Mouse (Mus musculus): ENCODE measurements around the gene Mark3. TPM values are rescaled to one million over a fixed set of nuclear protein-coding genes. Genes with fewer than 3 reads are reported as not detected.

The Mark3 gene
- polyA plus RNA-seq, 1 experiment from 2014 or later = 51.0 TPM

GRCm38 (mm10) chr12:111687350-111688068 is 113.2 kb downstream of the Mark3 start:
- H3K9ac ChIP-seq = peak overlapping the region; percentile 60
- peak overlapping the region; percentile 19; the same call in 1 of the 2 replicates for H3K4me2 ChIP-seq
- H3K4me1 ChIP-seq (replicated peaks) = peaks cover 67% of the 10 kb centered on the region
- no peak overlapping the region for H3K4me3 ChIP-seq
- H3K9me3 ChIP-seq (replicated peaks) = no peaks in the 10 kb centered on the region
- peak overlapping the region; percentile 91 for H3K27ac ChIP-seq (ENCODE audit: poor library complexity, severe bottlenecking)
- peak; percentile 56; the same call in 1 of the 2 replicates for ATAC-seq (ENCODE audit: insufficient number of reproducible peaks, low FRiP score)
- 0 out of 2 replicates have a peak, but pooled peaks cover 4% of the 10 kb centered on the region for H3K36me3 ChIP-seq
- H3K27me3 ChIP-seq (replicated peaks) = no peaks in the 10 kb centered on the region
- WGBS = 24% methylated on average over 14 of the region's 14 CpGs

- peak overlapping the region; percentile 19; the same call in 1 of the 2 replicates for H3K4me2 ChIP-seq
- H3K4me3 ChIP-seq = no peak overlapping the region
- H3K4me1 ChIP-seq (replicated peaks) = peaks cover 67% of the 10 kb centered on the region
- H3K27ac ChIP-seq (ENCODE audit: poor library complexity, severe bottlenecking) = peak overlapping the region; percentile 91
- no peaks in the 10 kb centered on the region for H3K27me3 ChIP-seq (replicated peaks)
- 0 out of 2 replicates have a peak, but pooled peaks cover 4% of the 10 kb centered on the region for H3K36me3 ChIP-seq
- peak overlapping the region; percentile 60; the same call in 1 of the 2 replicates for H3K9ac ChIP-seq
- no peak for ATAC-seq (ENCODE audit: insufficient number of reproducible peaks, low FRiP score)
- no peaks in the 10 kb centered on the region for H3K9me3 ChIP-seq (replicated peaks)
- 19% methylated on average over 2 of the region's 2 CpGs for WGBS
These were observed 113.7 kb downstream of the Mark3 start for GRCm38 (mm10) chr12:111688069-111688428.

GRCm38 (mm10) chr12:111689426-111689825 is 115.1 kb downstream of the Mark3 start:
- H3K27me3 ChIP-seq (replicated peaks) = no peaks in the 10 kb centered on the region
- H3K4me3 ChIP-seq = no peak overlapping the region
- H3K27ac ChIP-seq (ENCODE audit: poor library complexity, severe bottlenecking) = no peak overlapping the region
- no peaks in the 10 kb centered on the region for H3K9me3 ChIP-seq (replicated peaks)
- ATAC-seq (ENCODE audit: insufficient number of reproducible peaks, low FRiP score) = no peak
- no peak overlapping the region for H3K9ac ChIP-seq
- H3K4me2 ChIP-seq = no peak overlapping the region
- 68% methylated on average over 11 of the region's 11 CpGs for WGBS
- peaks cover 69% of the 10 kb centered on the region for H3K4me1 ChIP-seq (replicated peaks)
- no peaks in the 10 kb centered on the region for H3K36me3 ChIP-seq

DNA sequence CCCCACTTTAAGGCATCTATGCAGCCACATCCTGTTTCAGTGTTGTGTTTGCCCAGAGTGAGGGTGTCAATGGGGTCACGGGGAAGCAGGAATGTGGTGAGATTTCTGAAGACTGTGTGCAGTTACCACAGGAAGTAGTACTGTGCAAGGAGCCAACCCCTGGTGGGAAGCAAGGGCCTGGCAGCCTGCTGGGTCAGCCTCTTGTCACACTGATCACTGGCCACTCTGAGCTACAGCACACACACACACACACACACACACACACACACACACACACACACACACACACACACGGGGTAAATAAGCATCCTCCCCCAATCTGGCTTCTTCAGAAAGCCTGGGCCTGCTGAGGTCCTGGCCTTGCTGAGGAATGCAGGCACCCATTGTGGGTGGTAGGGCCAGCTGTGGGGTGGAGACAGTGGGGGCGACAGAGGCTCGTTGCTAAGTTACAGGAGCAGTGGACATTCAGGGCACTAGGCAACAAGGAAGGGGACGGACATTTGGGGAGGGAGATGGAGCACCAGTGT is 117.1 kb downstream of the Mark3 start:
- H3K4me1 ChIP-seq (replicated peaks) = peaks cover 81% of the 10 kb centered on the region

GRCm38 (mm10) chr12:111692899-111693298 is 118.6 kb downstream of the Mark3 start:
- Histone ChIP-seq H3K36me3 (no peaks in the 10 kb centered on the region), H3K27ac (ENCODE audit: poor library complexity, severe bottlenecking) (no peak overlapping the region), H3K9ac (no peak overlapping the region), H3K4me2 (no peak overlapping the region), H3K4me3 (no peak overlapping the region), H3K4me1 (replicated peaks) (peaks cover 70% of the 10 kb centered on the region), H3K9me3 (replicated peaks) (no peaks in the 10 kb centered on the region), H3K27me3 (replicated peaks) (no peaks in the 10 kb centered on the region)
- ATAC-seq (ENCODE audit: insufficient number of reproducible peaks, low FRiP score) = no peak
- 83% methylated on average over 5 of the region's 5 CpGs for WGBS

More for the DNA sequence above, 117.1 kb downstream of the Mark3 start:
- no peaks in the 10 kb centered on the region for H3K9me3 ChIP-seq (replicated peaks)
- H3K36me3 ChIP-seq = no peaks in the 10 kb centered on the region
- ATAC-seq (ENCODE audit: insufficient number of reproducible peaks, low FRiP score) = no peak
- H3K9ac ChIP-seq = peak overlapping the region; percentile 6; the same call in 1 of the 2 replicates
- peak overlapping the region; percentile 34; the same call in 1 of the 2 replicates for H3K27ac ChIP-seq (ENCODE audit: poor library complexity, severe bottlenecking)
- 29% methylated on average over 5 of the region's 5 CpGs for WGBS
- H3K4me2 ChIP-seq = no peak overlapping the region
- H3K27me3 ChIP-seq (replicated peaks) = no peaks in the 10 kb centered on the region
- H3K4me3 ChIP-seq = no peak overlapping the region

- peak overlapping the region; percentile 31 for H3K4me2 ChIP-seq
- peaks cover 72% of the 10 kb centered on the region for H3K4me1 ChIP-seq (replicated peaks)
- no peaks in the 10 kb centered on the region for H3K27me3 ChIP-seq (replicated peaks)
- H3K27ac ChIP-seq (ENCODE audit: poor library complexity, severe bottlenecking) = no peak overlapping the region
- H3K4me3 ChIP-seq = no peak overlapping the region
- 54% methylated on average over 18 of the region's 18 CpGs for WGBS
- no peaks in the 10 kb centered on the region for H3K36me3 ChIP-seq
- peak; percentile 43; the same call in 1 of the 2 replicates for ATAC-seq (ENCODE audit: insufficient number of reproducible peaks, low FRiP score)
- no peaks in the 10 kb centered on the region for H3K9me3 ChIP-seq (replicated peaks)
- H3K9ac ChIP-seq = peak overlapping the region; percentile 43
These were observed 119.3 kb downstream of the Mark3 start for GRCm38 (mm10) chr12:111693341-111694270.

DNA sequence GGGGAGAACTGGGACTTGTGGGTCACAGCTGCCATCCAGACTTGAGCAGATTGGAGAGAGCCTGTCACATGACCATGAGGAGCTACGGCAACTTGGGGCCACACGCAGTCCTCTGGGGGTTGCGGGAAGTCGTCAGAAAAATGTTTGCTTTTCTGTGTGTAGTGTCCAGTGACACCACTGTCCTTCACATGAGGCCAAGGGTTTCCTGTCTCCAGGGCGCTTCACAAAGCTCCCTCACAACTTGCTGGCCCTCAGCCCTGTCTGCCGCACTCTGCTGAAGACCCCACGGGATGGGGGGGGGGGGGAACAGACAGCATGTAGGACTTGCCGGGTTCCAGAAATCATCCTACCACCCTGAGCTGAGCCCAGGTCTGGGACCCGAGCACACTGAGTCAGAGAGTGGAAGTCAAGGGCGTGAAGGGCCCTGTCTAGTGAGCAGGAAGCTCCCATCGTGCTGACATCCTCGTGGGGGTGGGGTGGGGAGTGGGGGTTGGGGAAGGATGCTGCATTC is 120.0 kb downstream of the Mark3 start:
- Histone ChIP-seq H3K9ac (peak overlapping the region; percentile 43; the same call in 1 of the 2 replicates), H3K4me3 (no peak overlapping the region), H3K27ac (ENCODE audit: poor library complexity, severe bottlenecking) (0 out of 2 replicates have a peak overlapping the region, but pooled peaks have one; percentile 12), H3K4me1 (replicated peaks) (peaks cover 66% of the 10 kb centered on the region), H3K36me3 (no peaks in the 10 kb centered on the region), H3K4me2 (peak overlapping the region; percentile 31), H3K27me3 (replicated peaks) (no peaks in the 10 kb centered on the region), H3K9me3 (replicated peaks) (no peaks in the 10 kb centered on the region)
- ATAC-seq (ENCODE audit: insufficient number of reproducible peaks, low FRiP score) = peak; percentile 30; the same call in 1 of the 2 replicates
- 20% methylated on average over 12 of the region's 12 CpGs for WGBS

- 0 out of 2 replicates have a peak, but pooled peaks have one; percentile 23 for ATAC-seq (ENCODE audit: insufficient number of reproducible peaks, low FRiP score)
- peaks cover 61% of the 10 kb centered on the region for H3K4me1 ChIP-seq (replicated peaks)
- no peaks in the 10 kb centered on the region for H3K36me3 ChIP-seq
- H3K27ac ChIP-seq (ENCODE audit: poor library complexity, severe bottlenecking) = no peak overlapping the region
- no peak overlapping the region for H3K9ac ChIP-seq
- no peaks in the 10 kb centered on the region for H3K27me3 ChIP-seq (replicated peaks)
- no peak overlapping the region for H3K4me2 ChIP-seq
- no peaks in the 10 kb centered on the region for H3K9me3 ChIP-seq (replicated peaks)
- H3K4me3 ChIP-seq = no peak overlapping the region
- WGBS = 60% methylated on average over 13 of the region's 13 CpGs
These were observed 120.8 kb downstream of the Mark3 start for GRCm38 (mm10) chr12:111694880-111695804.

- no peaks in the 10 kb centered on the region for H3K27me3 ChIP-seq (replicated peaks)
- no peak overlapping the region for H3K27ac ChIP-seq (ENCODE audit: poor library complexity, severe bottlenecking)
- H3K4me1 ChIP-seq (replicated peaks) = peaks cover 54% of the 10 kb centered on the region
- no peak overlapping the region for H3K9ac ChIP-seq
- H3K9me3 ChIP-seq (replicated peaks) = no peaks in the 10 kb centered on the region
- H3K4me2 ChIP-seq = no peak overlapping the region
- no peaks in the 10 kb centered on the region for H3K36me3 ChIP-seq
- ATAC-seq (ENCODE audit: insufficient number of reproducible peaks, low FRiP score) = no peak
- no peak overlapping the region for H3K4me3 ChIP-seq
- 29% methylated on average over 6 of the region's 6 CpGs for WGBS
These were observed 121.9 kb downstream of the Mark3 start for GRCm38 (mm10) chr12:111696239-111696638.

DNA sequence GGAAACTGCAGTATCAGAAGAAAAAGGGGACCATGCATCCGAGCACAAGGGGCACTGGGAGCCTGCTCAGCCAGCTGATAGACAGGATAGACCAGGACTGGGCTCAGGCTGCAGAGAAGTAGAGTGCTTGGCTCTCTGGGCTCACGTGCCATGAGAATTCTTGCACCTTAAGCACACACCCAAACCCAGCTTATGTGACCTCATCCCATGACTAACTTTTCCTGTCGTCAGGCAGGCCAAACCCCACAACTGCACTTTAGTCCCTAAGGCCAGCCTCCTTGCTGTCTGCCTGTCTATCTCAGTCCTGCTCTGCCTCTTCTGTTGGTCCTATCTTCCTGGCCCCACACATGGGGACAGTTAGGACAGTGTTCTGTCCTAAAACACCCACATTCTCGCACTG is 123.4 kb downstream of the Mark3 start:
- Histone ChIP-seq H3K9me3 (replicated peaks) (no peaks in the 10 kb centered on the region), H3K36me3 (no peaks in the 10 kb centered on the region), H3K27me3 (replicated peaks) (no peaks in the 10 kb centered on the region), H3K4me1 (replicated peaks) (peaks cover 40% of the 10 kb centered on the region), H3K27ac (ENCODE audit: poor library complexity, severe bottlenecking) (no peak overlapping the region), H3K4me3 (no peak overlapping the region), H3K4me2 (no peak overlapping the region), H3K9ac (peak overlapping the region; percentile 34; the same call in 1 of the 2 replicates)
- 51% methylated on average over 4 of the region's 4 CpGs for WGBS
- no peak for ATAC-seq (ENCODE audit: insufficient number of reproducible peaks, low FRiP score)
